Mouse (Mus musculus) stomach, embryonic 15.5 days (tissue): ENCODE measurements around the gene Nsun4. TPM values are rescaled to one million over a fixed set of nuclear protein-coding genes. Genes with fewer than 3 reads are reported as not detected.

Experiments used
- ATAC-seq: fragments of 200-750 bp; cut with Nextera tagmentation; 2 replicates; pipeline ENCODE4 v1.8.0; 2017; ENCODE audit warnings: low read depth, moderate number of reproducible peaks, moderate TSS enrichment; ENCODE audit not compliant: insufficient read depth, low FRiP score
- H3K27ac ChIP-seq: fragments of 300-500 bp; sonication (generic); 2 replicates; pipeline ENCODE4 v1.5.1; 2015; ENCODE audit warnings: mild to moderate bottlenecking, inconsistent platforms
- H3K27me3 ChIP-seq: fragments of 300-500 bp; sonication (generic); replicated peaks from 2 replicates; pipeline ENCODE4 v1.6.1; 2015; ENCODE audit warnings: inconsistent platforms
- H3K36me3 ChIP-seq: fragments of 300-500 bp; sonication (generic); 2 replicates; pipeline ENCODE4 v1.6.1; 2015; ENCODE audit warnings: inconsistent platforms
- H3K4me1 ChIP-seq: fragments of 300-500 bp; sonication (generic); 2 replicates; pipeline ENCODE4 v1.6.1; 2015; ENCODE audit warnings: inconsistent platforms
- H3K4me2 ChIP-seq: fragments of 300-500 bp; sonication (generic); 2 replicates; pipeline ENCODE4 v1.6.1; 2015; ENCODE audit warnings: mild to moderate bottlenecking, inconsistent platforms
- H3K4me3 ChIP-seq: fragments of 300-500 bp; sonication (generic); replicated peaks from 2 replicates; pipeline ENCODE4 v1.5.1; 2015; ENCODE audit warnings: inconsistent platforms
- H3K9ac ChIP-seq: fragments of 300-500 bp; sonication (generic); 2 replicates; pipeline ENCODE4 v1.6.1; 2015; ENCODE audit warnings: inconsistent platforms
- H3K9me3 ChIP-seq: fragments of 300-500 bp; sonication (generic); 2 replicates; pipeline ENCODE4 v1.6.1; 2016; ENCODE audit warnings: inconsistent platforms
- WGBS: fragments of 180-500 bp; shearing (Covaris S2); methylation state at CpG from one replicate; pipeline ENCODE4 v1.1.7; 2015; 5-methylcytosine and 5-hydroxymethylcytosine counted together
- polyA plus RNA-seq: library from polyadenylated mRNA; unstranded; fragments of >200 nt; fragmentation: Nextera tagmentation; extraction: Ambion mirVana; gene quantifications from 2 replicates; pipeline ENCODE4 v1.2.1, GENCODE M21; 2015

The Nsun4 gene
- polyA plus RNA-seq, 1 experiment from 2014 or later, result 21.0 TPM

DNA sequence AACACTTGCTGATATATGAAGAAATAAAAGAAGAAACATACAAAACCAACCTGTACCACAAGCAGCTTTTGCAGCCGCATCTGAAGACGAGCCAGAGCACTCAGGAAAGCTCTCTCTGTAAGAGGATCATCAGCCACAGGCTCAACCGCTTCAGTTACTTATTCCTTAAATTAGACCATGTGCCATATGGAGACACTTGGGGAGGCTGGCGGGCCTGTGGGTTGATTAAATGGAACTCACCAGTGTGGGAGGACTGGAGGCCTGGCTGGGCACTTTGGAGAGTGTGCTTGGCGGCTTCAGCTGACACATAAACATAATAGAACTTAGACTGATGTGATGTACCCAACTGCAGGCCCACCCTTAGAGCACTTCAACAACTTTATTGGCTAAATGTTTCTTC is 20.3 kb downstream of the Nsun4 start:
- peaks cover 16% of the 10 kb centered on the region for H3K36me3 ChIP-seq
- H3K9ac ChIP-seq, result no peak overlapping the region
- H3K4me1 ChIP-seq, result no peaks in the 10 kb centered on the region
- no peak overlapping the region for H3K27ac ChIP-seq
- no peak for ATAC-seq
- WGBS, result 87% methylated on average over 5 of the region's 5 CpGs
- no peaks in the 10 kb centered on the region for H3K27me3 ChIP-seq
- no peaks in the 10 kb centered on the region for H3K9me3 ChIP-seq
- H3K4me2 ChIP-seq, result no peak overlapping the region
- H3K4me3 ChIP-seq, result no peak overlapping the region

DNA sequence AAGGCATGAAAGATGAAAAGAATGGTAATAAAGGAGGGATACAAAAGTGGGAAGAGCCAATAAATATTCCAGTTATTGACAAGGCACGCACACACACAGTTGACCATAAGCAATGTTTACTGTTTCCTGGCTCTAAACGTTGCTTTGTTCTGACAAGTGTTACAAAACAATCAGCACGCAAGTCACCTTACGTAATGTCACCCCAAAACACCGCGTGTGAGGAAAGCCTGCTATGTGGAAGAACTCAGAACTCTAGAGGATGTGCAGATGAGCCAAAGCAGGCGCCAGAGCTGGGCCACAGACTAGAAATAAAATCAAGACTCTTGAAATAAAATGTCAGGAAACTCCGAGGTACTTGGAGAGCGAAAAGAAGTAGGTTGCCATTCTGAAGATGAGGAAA is 20.8 kb downstream of the Nsun4 start:
- H3K4me1 ChIP-seq, result no peaks in the 10 kb centered on the region
- no peak overlapping the region for H3K9ac ChIP-seq
- no peak overlapping the region for H3K4me2 ChIP-seq
- no peaks in the 10 kb centered on the region for H3K9me3 ChIP-seq
- H3K27ac ChIP-seq, result no peak overlapping the region
- no peaks in the 10 kb centered on the region for H3K27me3 ChIP-seq
- WGBS, result 87% methylated on average over 9 of the region's 9 CpGs
- ATAC-seq, result no peak
- no peak overlapping the region for H3K4me3 ChIP-seq
- H3K36me3 ChIP-seq, result peaks cover 16% of the 10 kb centered on the region

DNA sequence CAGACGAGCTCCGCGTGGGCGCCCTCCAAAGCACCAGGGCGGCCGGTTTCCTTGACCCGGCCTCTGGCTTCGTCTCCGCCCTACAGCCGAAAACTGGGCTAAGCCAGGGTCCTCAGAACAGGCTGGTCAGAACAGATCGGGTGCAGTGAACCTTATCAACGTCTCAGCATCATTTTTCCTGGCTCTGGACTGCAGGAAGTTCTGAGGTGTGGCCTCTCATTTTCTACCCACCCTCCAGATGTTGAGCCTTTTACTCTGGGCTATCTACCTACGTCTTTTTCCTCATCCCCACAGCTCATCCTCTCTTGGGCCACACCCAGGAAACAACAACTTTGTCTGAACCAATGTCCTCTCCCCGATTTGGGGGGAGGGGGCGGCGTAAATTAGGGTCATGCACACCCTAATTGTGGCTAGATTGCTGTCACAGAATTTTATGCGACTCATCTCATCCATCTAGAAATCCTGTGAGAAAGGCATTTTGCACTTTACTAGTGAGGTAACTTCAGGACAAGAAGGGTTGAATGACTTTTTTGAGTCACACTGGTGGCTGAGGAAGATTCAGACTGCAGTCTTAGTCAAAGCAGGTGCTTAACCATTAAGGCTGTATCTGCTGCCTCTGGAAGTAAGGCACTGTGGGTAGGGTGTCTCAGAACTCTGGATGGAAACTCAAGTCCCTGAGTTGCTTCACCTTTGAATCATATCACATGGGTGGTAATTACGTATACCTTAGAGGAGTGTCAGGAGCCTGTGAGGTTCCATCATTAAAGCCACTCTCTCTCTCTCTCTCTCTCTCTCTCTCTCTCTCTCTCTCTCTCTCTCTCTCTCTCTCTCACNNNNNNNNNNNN is 35.6 kb downstream of the Nsun4 start, which contains the start of gene Faah:
Gene Faah, minus strand, starts transcription at position 25 of the 845 bp plus-strand sequence.
- Histone ChIP-seq H3K4me3 (peak within 1 kb of the TSS; percentile 67), H3K9me3 (no peaks in the 10 kb centered on the region), H3K36me3 (no peaks in the 10 kb centered on the region), H3K9ac (peak within 1 kb of the TSS; percentile 54), H3K27ac (peak within 1 kb of the TSS; percentile 54; the same call in 1 of the 2 replicates), H3K4me1 (peaks cover 5% of the 10 kb centered on the region), H3K27me3 (peaks cover 34% of the 10 kb centered on the region), H3K4me2 (peak within 1 kb of the TSS; percentile 98)
- WGBS, result 9% methylated on average over 18 of the region's 18 CpGs
- ATAC-seq, result peak; percentile 49

DNA sequence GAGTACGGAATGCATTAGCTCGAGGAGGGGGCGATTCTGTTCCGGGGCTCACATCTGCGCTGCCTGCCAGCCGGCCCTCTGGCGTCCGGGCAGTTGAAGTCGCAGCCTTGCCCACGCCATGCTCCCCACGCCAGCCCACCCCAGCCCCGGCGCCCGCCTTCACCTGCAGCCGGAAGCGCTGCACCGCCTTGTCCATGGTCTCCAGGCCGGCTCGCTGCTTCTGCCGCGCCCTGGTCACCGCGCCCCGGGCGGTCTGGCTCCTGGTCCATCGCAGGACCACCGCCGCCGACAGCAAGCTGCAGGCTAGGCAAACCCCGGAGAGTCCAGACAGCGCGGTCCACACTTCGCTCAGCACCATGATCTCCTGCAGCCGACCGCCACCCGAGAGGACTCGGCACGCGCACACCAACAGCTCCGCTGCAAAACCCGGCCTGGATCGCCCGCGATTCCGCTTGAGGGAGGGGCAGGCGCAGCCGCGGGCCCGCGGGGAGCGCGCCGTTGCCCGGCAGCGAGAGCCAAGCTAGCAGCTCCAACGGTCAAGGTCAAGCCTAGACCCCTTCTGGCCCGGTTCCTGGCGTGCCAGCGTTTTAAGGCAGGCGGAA is 36.3 kb downstream of the Nsun4 start:
- H3K36me3 ChIP-seq, result no peaks in the 10 kb centered on the region
- H3K4me2 ChIP-seq, result peak overlapping the region; percentile 98
- ATAC-seq, result peak; percentile 86
- H3K27ac ChIP-seq, result peak overlapping the region; percentile 54; the same call in 1 of the 2 replicates
- H3K4me1 ChIP-seq, result peaks cover 5% of the 10 kb centered on the region
- under 1% methylated on average over 60 of the region's 60 CpGs for WGBS
- H3K9ac ChIP-seq, result peak overlapping the region; percentile 54
- peaks cover 34% of the 10 kb centered on the region for H3K27me3 ChIP-seq
- H3K4me3 ChIP-seq, result peak overlapping the region; percentile 67
- H3K9me3 ChIP-seq, result no peaks in the 10 kb centered on the region

DNA sequence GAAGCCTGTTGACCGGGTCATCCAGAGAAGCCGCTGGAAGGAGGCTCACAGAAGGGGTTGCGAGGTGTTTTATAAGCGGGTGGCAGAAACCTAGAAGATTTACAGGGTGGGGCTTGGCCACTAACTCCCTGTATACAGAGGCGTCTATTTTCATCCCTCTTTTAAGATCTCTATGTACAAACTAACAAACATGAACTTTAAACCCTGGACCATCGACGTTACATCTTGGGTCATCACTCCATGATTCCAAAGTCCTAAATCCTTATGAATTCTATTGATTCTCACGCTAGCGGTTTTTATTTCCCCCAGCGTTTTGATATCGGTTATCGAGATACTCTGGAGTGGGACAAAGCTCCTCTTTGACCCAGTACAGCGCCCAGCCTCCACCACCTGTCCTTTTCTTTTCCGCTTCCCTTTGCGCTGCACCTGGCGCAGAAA is 36.8 kb downstream of the Nsun4 start:
- Histone ChIP-seq H3K36me3 (no peaks in the 10 kb centered on the region), H3K27me3 (peaks cover 34% of the 10 kb centered on the region), H3K4me2 (peak overlapping the region; percentile 98), H3K9me3 (no peaks in the 10 kb centered on the region), H3K27ac (peak overlapping the region; percentile 54; the same call in 1 of the 2 replicates), H3K9ac (peak overlapping the region; percentile 54), H3K4me1 (peaks cover 5% of the 10 kb centered on the region), H3K4me3 (peak overlapping the region; percentile 67)
- no peak for ATAC-seq
- WGBS, result 11% methylated on average over 16 of the region's 16 CpGs

- Histone ChIP-seq H3K9ac (no peak overlapping the region), H3K27me3 (peaks cover 34% of the 10 kb centered on the region)
These were observed 37.3 kb downstream of the Nsun4 start for GRCm38 (mm10) chr4:116016396-116016795.

DNA sequence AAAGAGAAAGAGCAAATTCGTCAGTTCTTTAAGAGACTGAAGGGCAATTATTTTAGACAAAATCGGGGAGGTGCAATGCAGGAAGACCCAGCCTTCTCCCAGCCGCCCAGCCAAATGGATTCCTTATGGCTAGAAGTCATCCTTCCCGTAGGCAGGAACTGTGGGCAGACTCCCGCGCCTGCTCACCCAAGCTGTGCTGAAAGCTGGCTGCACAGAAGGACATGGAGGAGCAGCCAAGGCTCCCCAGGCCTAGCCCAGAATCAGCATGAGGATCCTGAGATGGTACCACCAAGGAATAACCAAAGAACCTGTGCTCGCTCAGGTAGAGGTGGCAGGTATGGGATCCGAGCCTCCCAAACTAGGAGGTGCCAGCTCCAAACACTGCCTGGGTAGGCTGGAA is 37.7 kb downstream of the Nsun4 start:
- peaks cover 34% of the 10 kb centered on the region for H3K27me3 ChIP-seq
- H3K4me3 ChIP-seq, result no peak overlapping the region
- WGBS, result 63% methylated on average over 8 of the region's 8 CpGs
- H3K4me1 ChIP-seq, result peaks cover 5% of the 10 kb centered on the region
- H3K27ac ChIP-seq, result no peak overlapping the region
- no peak for ATAC-seq
- no peaks in the 10 kb centered on the region for H3K9me3 ChIP-seq
- no peaks in the 10 kb centered on the region for H3K36me3 ChIP-seq
- peak overlapping the region; percentile 98 for H3K4me2 ChIP-seq
- H3K9ac ChIP-seq, result no peak overlapping the region

More at GRCm38 (mm10) chr4:116016396-116016795, 37.3 kb downstream of the Nsun4 start:
- Histone ChIP-seq H3K36me3 (no peaks in the 10 kb centered on the region), H3K4me1 (peaks cover 5% of the 10 kb centered on the region), H3K4me3 (peak overlapping the region; percentile 67), H3K9me3 (no peaks in the 10 kb centered on the region), H3K27ac (no peak overlapping the region), H3K4me2 (peak overlapping the region; percentile 98)
- WGBS, result 50% methylated on average over 3 of the region's 3 CpGs
- no peak for ATAC-seq

DNA sequence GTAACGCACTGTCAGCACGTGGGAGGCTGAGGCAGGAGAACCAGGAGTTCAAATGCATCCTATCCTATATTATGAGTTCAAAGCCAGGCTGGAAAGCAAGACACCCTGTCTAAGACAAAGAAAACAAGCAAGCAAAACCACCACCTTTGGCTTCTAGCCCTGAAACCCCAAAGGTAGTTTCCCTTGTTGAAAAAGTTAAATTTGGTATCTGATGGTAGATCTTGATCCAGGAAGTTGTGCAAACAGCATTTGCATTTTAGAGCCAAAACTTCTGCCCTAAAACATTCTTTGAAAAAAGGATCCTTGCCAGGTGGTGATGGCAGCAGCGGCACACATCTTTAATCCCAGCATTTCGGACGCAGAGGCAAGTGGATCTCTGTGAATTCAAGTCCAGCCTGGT is 38.2 kb downstream of the Nsun4 start:
- Histone ChIP-seq H3K27me3 (peaks cover 34% of the 10 kb centered on the region), H3K4me2 (no peak overlapping the region)
- WGBS, result 84% methylated on average over 5 of the region's 5 CpGs

GRCm38 (mm10) chr4:116010186-116010585 is 43.5 kb downstream of the Nsun4 start:
- Histone ChIP-seq H3K4me3 (no peak overlapping the region), H3K9me3 (no peaks in the 10 kb centered on the region), H3K9ac (no peak overlapping the region), H3K27ac (no peak overlapping the region), H3K27me3 (peaks cover 4% of the 10 kb centered on the region), H3K4me1 (peaks cover 9% of the 10 kb centered on the region; the same call in 1 of the 2 replicates), H3K4me2 (no peak overlapping the region), H3K36me3 (no peaks in the 10 kb centered on the region)
- ATAC-seq, result no peak
- 67% methylated on average over 8 of the region's 8 CpGs for WGBS

More for the DNA sequence above, 38.2 kb downstream of the Nsun4 start:
- no peak overlapping the region for H3K9ac ChIP-seq
- H3K4me1 ChIP-seq, result peaks cover 5% of the 10 kb centered on the region
- H3K27ac ChIP-seq, result no peak overlapping the region
- H3K4me3 ChIP-seq, result no peak overlapping the region
- no peaks in the 10 kb centered on the region for H3K36me3 ChIP-seq
- no peak for ATAC-seq
- H3K9me3 ChIP-seq, result no peaks in the 10 kb centered on the region

DNA sequence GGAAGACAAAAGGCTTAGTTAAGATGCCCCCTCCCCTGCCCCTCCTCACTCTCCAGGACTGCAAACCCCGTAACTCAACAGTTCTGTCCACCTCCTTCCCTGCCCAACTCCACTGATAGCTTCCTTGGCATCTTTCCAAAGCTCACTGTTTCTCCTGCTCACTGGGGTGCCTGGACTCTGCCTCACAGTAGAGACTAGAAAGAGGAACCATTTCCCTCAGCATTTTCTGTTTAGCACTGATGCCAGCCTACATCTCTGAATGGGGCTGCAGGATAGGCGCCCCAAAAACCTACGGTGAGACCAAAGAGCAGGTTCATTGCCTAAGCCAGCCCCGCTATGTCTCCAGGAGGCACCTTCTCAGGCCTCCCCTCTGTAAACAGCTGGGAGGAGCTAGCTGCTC is 52.5 kb downstream of the Nsun4 start:
- no peak overlapping the region for H3K4me2 ChIP-seq
- WGBS, result 69% methylated on average over 4 of the region's 4 CpGs
- no peaks in the 10 kb centered on the region for H3K27me3 ChIP-seq
- no peaks in the 10 kb centered on the region for H3K9me3 ChIP-seq
- H3K36me3 ChIP-seq, result no peaks in the 10 kb centered on the region
- H3K4me3 ChIP-seq, result no peak overlapping the region
- ATAC-seq, result no peak
- H3K4me1 ChIP-seq, result 0 out of 2 replicates have a peak, but pooled peaks cover 5% of the 10 kb centered on the region
- H3K27ac ChIP-seq, result no peak overlapping the region
- H3K9ac ChIP-seq, result no peak overlapping the region

DNA sequence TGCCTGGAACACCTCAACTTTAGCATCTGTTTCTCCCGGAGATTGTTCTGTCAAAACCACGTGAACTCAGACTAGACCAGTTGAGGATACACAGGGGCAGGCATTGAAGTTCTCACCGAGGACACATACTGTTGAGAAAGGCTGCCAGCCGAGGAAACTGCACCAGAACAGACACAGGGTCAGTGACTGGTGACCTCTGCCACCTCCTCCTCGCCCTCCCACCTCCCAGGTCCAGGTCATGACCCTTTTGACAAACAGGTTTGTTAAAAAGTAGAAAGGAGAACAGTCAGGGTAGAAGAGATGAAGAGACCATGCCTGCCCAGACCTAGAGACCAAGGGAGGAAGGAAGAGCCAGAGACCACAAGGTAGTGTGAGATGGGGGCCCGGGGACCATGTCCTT is 53.0 kb downstream of the Nsun4 start:
- ATAC-seq, result no peak
- Histone ChIP-seq H3K9me3 (no peaks in the 10 kb centered on the region), H3K4me1 (0 out of 2 replicates have a peak, but pooled peaks cover 5% of the 10 kb centered on the region), H3K27me3 (no peaks in the 10 kb centered on the region), H3K9ac (no peak overlapping the region), H3K36me3 (no peaks in the 10 kb centered on the region), H3K27ac (no peak overlapping the region), H3K4me3 (no peak overlapping the region), H3K4me2 (no peak overlapping the region)
- 38% methylated on average over 6 of the region's 6 CpGs for WGBS

DNA sequence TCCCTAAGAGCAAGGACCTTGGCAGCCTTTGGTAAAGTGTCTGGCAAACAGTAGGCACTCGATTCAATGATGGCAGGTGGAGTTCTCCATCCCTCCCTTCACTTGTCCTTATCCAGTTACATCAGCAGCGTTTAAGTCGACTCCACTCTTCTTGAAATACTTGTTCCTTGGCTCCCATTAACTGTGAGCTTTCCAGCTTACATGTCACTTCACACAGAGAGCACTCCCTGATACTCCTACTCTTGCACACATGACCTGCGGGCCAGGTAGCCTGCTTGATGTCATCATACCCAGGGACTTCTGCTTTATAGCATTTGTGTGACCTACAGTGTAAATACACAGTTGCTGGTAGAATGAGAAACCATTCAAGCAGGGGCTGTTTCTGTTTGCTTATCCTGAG is 56.9 kb downstream of the Nsun4 start:
- WGBS, result 58% methylated on average over 4 of the region's 4 CpGs

More for the DNA sequence above, 56.9 kb downstream of the Nsun4 start:
- Histone ChIP-seq H3K27me3 (no peaks in the 10 kb centered on the region), H3K9ac (no peak overlapping the region), H3K4me3 (no peak overlapping the region), H3K9me3 (no peaks in the 10 kb centered on the region), H3K36me3 (no peaks in the 10 kb centered on the region), H3K27ac (no peak overlapping the region), H3K4me1 (0 out of 2 replicates have a peak, but pooled peaks cover 5% of the 10 kb centered on the region), H3K4me2 (no peak overlapping the region)
- ATAC-seq, result no peak
